Mouse (Mus musculus): ENCODE results near the gene Gm3839.
"Not testable (repeated sequence)": the region's sequence is repeated elsewhere in the genome, so short reads cannot be mapped to it uniquely, and the experiment has no call there.

Gm3839 gene

DNA sequence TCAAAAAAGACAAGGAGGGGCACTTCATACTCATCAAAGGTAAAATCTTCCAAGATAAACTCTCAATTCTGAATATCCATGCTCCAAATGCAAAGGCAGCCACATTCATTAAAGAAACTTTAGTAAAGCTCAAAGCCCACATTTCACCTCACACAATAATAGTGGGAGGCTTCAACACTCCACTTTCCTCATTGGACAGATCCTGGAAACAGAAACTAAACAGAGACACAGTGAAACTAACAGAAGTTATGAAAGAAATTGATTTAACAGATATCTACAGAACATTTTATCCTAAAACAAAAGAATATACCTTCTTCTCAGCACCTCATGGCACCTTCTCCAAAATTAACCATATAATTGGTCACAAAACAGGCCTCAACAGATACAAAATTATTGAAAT lies at the start of gene Gm3839:
TSS of gene Gm3839 (minus strand) at position 101 of the 400 bp plus-strand sequence.
- DNase-seq (ENCODE audit: low read depth, low spot score) = not testable (repeated sequence)

DNA sequence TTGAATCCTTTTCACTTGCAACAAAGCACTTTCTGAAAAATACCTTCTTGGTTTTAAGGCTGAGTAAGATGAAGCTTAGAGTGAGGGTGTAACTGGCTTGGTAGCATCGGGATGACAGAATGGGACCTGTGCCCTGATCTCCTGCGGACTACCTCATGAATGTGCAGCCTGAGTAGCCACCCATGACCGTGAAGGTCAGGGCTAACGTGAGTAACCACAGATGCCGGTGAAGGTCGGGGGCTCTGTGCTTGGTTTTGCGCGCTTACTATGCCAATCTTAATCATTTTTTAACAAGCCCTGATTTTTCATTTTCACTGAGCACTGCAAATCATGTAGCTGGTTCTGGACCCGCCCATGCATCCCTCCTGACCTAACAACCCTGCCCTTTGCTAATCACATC lies 49.1 kb upstream of the Gm3839 start:
- no peak for DNase-seq (ENCODE audit: low read depth, low spot score)

DNA sequence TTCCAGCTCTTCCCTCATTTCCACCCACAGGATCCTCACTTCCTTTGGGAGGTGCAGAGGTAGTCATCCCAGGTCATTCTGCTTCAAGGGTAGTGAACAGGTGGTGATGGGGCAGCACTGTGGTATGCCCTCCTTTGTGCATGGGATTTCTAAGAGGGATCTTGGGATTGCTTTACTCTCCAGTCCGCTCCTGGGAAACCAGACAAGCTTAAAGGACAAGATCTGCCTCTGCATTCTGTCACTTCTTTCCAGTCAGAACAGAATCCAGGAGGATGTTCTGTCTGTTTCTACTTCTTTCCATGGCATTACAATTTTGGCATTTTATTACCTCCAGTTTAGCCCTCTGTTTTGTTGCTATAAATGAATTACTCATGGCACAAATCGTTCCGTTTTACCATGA lies 21.3 kb upstream of the Gm3839 start:
- DNase-seq (ENCODE audit: low read depth, low spot score) = no peak

DNA sequence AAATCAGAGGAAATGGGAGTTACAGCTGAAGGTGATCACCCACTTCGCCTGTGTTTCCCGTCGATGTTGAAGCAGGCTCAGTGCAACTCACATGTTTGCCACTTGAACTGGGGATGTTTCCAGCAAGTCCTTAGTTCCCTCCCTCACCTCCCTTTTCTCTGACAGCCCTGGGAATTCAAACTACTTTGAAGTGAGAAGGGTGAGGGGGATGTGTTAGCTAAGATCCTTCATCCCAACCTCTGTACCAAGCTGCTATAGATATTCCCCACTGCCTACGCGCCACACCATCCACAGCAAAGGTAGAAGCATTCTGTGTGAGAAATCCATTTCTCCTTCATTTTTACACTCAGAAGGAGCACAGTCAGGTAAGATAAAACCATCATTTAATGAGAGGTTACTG lies 18.7 kb upstream of the Gm3839 start:
- DNase-seq (ENCODE audit: low read depth, low spot score) = no peak

DNA sequence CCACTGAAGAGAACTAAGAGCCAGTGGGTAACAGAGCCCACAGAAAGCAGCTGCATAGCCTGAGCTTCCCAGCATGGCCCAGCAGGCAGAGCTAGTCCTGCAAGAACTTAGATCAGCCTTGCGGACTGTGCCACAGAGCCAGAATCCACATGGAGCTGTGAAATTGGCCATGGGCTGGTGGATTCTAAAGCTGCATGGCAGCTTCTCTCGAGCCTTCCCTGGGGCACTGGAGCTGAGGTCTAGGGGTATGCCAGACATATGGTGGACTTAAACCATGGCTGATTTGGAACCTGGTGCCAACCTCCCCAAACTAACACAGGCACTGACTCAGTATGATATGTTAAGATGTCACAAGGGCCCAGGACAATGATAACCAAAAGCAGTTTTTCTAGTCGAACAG lies 10.4 kb downstream of the Gm3839 start:
- DNase-seq (ENCODE audit: low read depth, low spot score) = no peak

DNA sequence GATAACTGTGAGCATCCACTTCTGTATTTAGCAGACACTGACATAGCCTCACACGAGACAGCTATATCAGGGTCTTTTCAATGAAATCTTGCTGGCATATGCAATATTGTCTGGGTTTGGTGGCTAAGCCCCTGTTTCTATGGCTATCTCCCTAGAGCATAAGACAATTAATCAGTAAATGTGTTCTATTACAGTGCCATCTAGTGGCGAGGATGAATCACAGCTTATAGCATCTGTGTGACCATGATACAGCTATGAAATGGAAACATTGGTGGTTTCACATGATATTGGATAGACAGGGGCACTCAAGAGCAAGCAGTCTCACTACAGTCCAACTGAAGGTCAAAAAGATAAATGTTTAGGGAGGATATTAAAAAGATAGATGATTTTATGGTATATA lies 26.5 kb downstream of the Gm3839 start:
- no peak for DNase-seq (ENCODE audit: low read depth, low spot score)

DNA sequence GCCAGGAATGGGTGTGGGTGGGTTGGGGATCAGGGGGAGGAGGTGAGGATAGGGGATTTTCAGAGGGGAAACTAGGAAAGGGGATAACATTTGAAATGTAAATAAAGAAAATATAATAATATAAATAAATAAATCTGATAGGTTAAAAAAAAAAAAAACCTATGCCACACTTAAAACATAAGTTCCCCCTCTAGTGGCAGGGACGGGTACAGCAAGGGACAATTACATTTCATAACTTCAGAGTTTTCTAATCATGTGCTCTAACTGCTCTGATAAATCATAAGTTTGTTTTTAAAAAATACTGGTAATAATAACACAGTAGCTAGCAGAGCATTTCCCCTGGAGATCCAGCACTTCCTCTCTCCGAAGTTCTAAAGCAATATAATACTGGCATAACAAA lies 49.4 kb downstream of the Gm3839 start:
- no peak for DNase-seq (ENCODE audit: low read depth, low spot score)

DNA sequence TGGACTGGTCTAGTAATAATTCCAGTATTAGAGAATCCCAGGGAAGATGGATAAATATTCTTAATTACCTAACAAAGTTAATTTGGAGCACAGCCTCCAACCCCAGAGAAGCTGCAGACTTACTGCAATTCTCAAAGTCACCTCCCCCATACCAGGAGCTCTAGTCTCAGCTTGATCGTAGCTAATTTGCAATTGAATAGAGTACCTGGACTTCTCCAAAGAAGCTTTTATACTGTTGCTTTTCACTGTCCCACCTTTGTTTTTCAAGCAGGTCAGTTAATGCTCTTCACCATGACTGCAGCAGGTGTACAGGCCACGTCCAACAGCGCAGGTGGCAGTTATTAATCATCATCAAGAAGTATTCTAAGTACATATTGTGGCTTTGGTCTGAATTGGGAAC lies 68.6 kb downstream of the Gm3839 start:
- not testable (repeated sequence) for DNase-seq (ENCODE audit: low read depth, low spot score)

DNA sequence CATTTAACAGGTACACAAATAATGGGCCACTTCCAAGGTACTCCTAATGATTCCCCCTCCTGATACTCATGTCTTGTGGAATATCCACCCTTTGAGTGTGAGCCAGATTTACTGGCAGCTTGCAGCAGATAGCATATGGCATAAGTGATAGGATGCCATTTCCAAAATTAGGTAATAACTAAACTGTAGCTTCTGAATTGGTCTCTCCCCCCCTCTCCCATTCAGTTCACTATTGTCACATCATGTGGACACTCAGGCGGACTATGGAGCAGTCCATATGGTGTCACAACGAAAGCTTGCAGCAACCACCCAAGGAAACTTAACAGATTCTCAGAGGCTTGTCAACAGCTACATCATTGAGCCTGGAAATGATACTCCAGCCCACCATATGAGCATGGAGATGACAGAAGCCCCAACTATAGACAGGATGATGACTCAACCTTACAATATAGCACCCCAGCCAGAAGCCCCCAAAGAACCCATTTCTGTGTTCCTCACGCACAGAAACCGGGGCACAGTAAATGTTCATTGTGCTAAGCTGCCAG lies 99.3 kb downstream of the Gm3839 start:
- DNase-seq (ENCODE audit: low read depth, low spot score) = no peak

DNA sequence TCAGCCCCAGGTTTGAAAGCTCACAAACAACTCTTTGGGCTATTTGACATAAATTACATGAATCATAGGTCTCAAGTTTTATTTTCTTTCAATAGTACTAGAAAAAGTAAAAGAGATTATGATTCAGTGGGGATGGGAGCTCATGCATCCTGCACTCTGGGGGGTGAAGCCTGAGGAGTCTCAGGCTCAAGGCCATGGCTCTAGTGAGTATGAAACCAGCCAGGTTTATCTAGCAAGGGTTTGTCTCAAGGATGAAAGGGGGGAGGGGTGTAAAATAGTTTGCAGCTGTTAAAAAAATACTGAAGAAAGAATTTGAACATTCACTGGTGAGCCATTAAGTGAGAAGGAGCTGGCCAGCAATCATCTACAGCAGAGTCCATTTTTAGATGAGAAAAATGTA lies 108.5 kb downstream of the Gm3839 start:
- DNase-seq (ENCODE audit: low read depth, low spot score) = no peak

DNA sequence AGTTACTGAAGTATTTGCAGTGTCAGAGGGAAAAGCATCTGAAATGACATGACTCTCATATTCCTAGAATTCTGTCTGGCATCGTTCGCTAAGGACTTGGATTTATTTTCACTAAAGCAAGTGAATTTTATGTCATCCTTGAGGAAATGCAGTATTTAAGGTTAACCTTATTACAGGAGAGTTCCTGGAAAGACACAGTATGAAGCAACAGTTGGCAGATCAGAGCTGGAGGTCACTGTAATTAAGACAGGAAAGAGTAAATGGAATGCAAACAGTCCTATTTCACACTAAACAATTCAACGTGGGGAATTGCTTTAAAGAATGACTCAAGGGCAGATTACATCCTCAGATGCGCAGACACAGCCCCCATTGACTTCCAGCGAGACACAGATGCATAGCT lies 112.0 kb downstream of the Gm3839 start:
- DNase-seq (ENCODE audit: low read depth, low spot score) = no peak

DNA sequence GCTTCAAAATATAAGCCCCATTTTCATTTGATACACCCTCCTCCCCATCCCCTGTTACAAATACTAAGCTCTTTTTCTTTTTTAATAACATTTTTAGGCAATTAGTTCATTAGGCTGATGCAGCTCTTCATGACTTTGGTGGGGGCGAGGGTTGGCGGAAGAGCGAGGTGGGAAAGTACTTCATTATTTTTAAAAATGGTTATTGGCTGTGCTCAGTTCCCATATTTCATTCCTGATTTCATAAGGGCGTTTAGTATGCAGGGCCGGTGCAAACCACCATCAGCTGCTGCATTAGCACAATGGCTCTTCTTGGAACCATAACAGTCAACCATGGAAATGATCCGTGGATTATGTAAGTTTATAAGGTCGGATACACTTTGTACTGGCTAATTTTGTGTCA lies 124.4 kb downstream of the Gm3839 start:
- no peak for DNase-seq (ENCODE audit: low read depth, low spot score)

Measured in skeletal muscle tissue, adult 2 months (tissue).